Mouse (Mus musculus): ENCODE results near the gene Rnf186. TPM values are rescaled to one million over a fixed set of nuclear protein-coding genes. Genes with fewer than 3 reads are reported as not detected.

Rnf186 gene
- polyA plus RNA-seq, 1 experiment from 2014 or later, result not detected

- H3K27ac ChIP-seq (replicated peaks; ENCODE audit: low read depth, low read length), result no peak overlapping the region
- no peaks in the 10 kb centered on the region for H3K4me1 ChIP-seq (ENCODE audit: control insufficient read depth, insufficient read depth, low read length)
- no peaks in the 10 kb centered on the region for H3K9me3 ChIP-seq (replicated peaks; ENCODE audit: control insufficient read depth, low read length)
- no peak overlapping the region for H3K4me3 ChIP-seq (ENCODE audit: low read depth, low read length)
- H3K36me3 ChIP-seq (replicated peaks; ENCODE audit: control insufficient read depth, insufficient read depth, low read depth, low read length), result no peaks in the 10 kb centered on the region
- no peak overlapping the region for H3K9ac ChIP-seq (replicated peaks; ENCODE audit: low read length)
- H3K27me3 ChIP-seq (ENCODE audit: control insufficient read depth, insufficient read depth, low read length), result no peaks in the 10 kb centered on the region
- ATAC-seq (replicated peaks; ENCODE audit: insufficient number of reproducible peaks, low FRiP score, low TSS enrichment, low read depth), result no peak
- 64% methylated on average over 7 of the region's 7 CpGs for WGBS
- no peak for DNase-seq (ENCODE audit: low spot score)
- H3K4me2 ChIP-seq (ENCODE audit: low read depth, low read length), result no peak overlapping the region
Observed at GRCm38 (mm10) chr4:138959926-138960325, 7.0 kb upstream of the Rnf186 start.

GRCm38 (mm10) chr4:138962719-138963118, 4.2 kb upstream of the Rnf186 start:
- H3K27ac ChIP-seq (replicated peaks; ENCODE audit: low read depth, low read length), result no peak overlapping the region
- no peak overlapping the region for H3K4me3 ChIP-seq (ENCODE audit: low read depth, low read length)
- H3K27me3 ChIP-seq (ENCODE audit: control insufficient read depth, insufficient read depth, low read length), result no peaks in the 10 kb centered on the region
- H3K4me2 ChIP-seq (ENCODE audit: low read depth, low read length), result no peak overlapping the region
- H3K4me1 ChIP-seq (ENCODE audit: control insufficient read depth, insufficient read depth, low read length), result no peaks in the 10 kb centered on the region
- 87% methylated on average over 5 of the region's 5 CpGs for WGBS
- no peak overlapping the region for H3K9ac ChIP-seq (replicated peaks; ENCODE audit: low read length)
- no peaks in the 10 kb centered on the region for H3K9me3 ChIP-seq (replicated peaks; ENCODE audit: control insufficient read depth, low read length)
- ATAC-seq (replicated peaks; ENCODE audit: insufficient number of reproducible peaks, low FRiP score, low TSS enrichment, low read depth) (no peak), DNase-seq (ENCODE audit: low spot score) (no peak)
- H3K36me3 ChIP-seq (replicated peaks; ENCODE audit: control insufficient read depth, insufficient read depth, low read depth, low read length), result no peaks in the 10 kb centered on the region

- Histone ChIP-seq H3K9me3 (replicated peaks; ENCODE audit: control insufficient read depth, low read length) (no peaks in the 10 kb centered on the region), H3K27me3 (ENCODE audit: control insufficient read depth, insufficient read depth, low read length) (no peaks in the 10 kb centered on the region), H3K36me3 (replicated peaks; ENCODE audit: control insufficient read depth, insufficient read depth, low read depth, low read length) (no peaks in the 10 kb centered on the region), H3K9ac (replicated peaks; ENCODE audit: low read length) (no peak overlapping the region), H3K4me1 (ENCODE audit: control insufficient read depth, insufficient read depth, low read length) (no peaks in the 10 kb centered on the region), H3K4me3 (ENCODE audit: low read depth, low read length) (no peak overlapping the region), H3K27ac (replicated peaks; ENCODE audit: low read depth, low read length) (no peak overlapping the region), H3K4me2 (ENCODE audit: low read depth, low read length) (no peak overlapping the region)
- no peak for DNase-seq (ENCODE audit: low spot score)
- WGBS, result 85% methylated on average over 5 of the region's 5 CpGs
- no peak for ATAC-seq (replicated peaks; ENCODE audit: insufficient number of reproducible peaks, low FRiP score, low TSS enrichment, low read depth)
Observed at GRCm38 (mm10) chr4:138965871-138966270, 1.0 kb upstream of the Rnf186 start.

DNA sequence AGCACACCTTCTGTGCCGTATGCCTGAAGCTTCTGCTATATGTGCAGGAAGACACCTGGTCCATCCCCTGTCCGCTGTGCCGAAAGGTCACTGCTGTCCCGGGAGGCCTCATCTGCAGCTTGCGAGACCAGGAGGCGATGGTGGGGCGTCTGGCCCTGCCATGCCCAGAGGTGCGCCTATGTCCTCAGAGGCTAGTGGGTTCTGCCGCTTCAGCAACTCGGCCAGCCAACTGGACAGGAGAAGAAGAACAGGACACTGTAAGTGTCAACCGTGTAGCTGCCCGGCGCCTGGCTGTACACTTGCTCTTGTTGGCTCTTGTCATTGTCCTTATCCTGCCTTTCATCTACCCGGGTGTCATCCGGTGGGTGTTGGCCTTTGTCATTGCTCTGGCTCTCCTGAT, 573 bp downstream of the Rnf186 start:
- H3K9me3 ChIP-seq (replicated peaks; ENCODE audit: control insufficient read depth, low read length), result no peaks in the 10 kb centered on the region

DNA sequence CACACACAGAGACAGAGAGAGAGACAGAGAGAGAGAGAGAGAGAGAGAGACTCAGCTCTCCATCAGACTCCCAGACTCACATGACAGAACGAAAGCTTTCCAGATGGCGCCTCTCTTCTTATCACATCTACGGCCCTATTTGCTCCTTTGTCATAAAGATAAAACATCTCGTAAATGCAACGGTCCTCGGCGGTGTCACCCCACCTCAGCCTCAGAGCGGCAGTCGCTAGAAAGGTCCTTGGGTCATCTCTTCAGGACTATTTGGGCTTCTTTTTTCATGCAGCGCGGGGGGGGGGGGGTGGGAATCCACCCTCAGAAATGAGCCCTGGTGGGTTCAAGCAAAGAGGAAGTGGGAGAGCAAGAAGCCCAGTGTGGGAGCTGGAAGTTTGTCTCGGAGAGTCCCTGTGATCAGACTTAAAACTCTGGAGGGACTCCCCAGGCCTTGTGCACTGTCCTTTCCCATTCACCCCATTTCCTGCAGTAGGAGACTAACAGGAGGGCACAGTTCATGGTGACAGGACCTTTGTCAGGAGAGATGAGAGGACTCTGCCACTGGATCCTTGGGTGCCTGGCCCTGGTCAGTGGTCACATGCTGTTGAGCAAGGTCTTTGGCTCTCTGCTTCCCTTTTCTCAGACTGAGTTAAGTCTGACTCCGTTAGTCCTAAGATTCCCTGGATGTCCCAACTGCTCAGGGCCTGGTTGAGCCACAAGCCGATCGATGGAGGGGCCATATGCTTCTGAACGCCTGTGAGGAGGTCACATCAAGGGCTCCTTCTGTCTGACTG, 2.1 kb downstream of the Rnf186 start:
- no peak for ATAC-seq (replicated peaks; ENCODE audit: insufficient number of reproducible peaks, low FRiP score, low TSS enrichment, low read depth)
- Histone ChIP-seq H3K9ac (replicated peaks; ENCODE audit: low read length) (no peak overlapping the region), H3K27ac (replicated peaks; ENCODE audit: low read depth, low read length) (no peak overlapping the region), H3K4me2 (ENCODE audit: low read depth, low read length) (no peak overlapping the region), H3K36me3 (replicated peaks; ENCODE audit: control insufficient read depth, insufficient read depth, low read depth, low read length) (no peaks in the 10 kb centered on the region), H3K4me3 (ENCODE audit: low read depth, low read length) (no peak overlapping the region), H3K27me3 (ENCODE audit: control insufficient read depth, insufficient read depth, low read length) (no peaks in the 10 kb centered on the region), H3K4me1 (ENCODE audit: control insufficient read depth, insufficient read depth, low read length) (no peaks in the 10 kb centered on the region; the same call in 1 of the 2 replicates), H3K9me3 (replicated peaks; ENCODE audit: control insufficient read depth, low read length) (no peaks in the 10 kb centered on the region)
- DNase-seq (ENCODE audit: low spot score), result no peak
- 78% methylated on average over 16 of the region's 16 CpGs for WGBS

More for the DNA sequence above, 573 bp downstream of the Rnf186 start:
- WGBS, result 87% methylated on average over 15 of the region's 15 CpGs
- Histone ChIP-seq H3K4me2 (ENCODE audit: low read depth, low read length) (no peak overlapping the region), H3K36me3 (replicated peaks; ENCODE audit: control insufficient read depth, insufficient read depth, low read depth, low read length) (no peaks in the 10 kb centered on the region), H3K4me1 (ENCODE audit: control insufficient read depth, insufficient read depth, low read length) (no peaks in the 10 kb centered on the region), H3K4me3 (ENCODE audit: low read depth, low read length) (no peak overlapping the region), H3K27ac (replicated peaks; ENCODE audit: low read depth, low read length) (no peak overlapping the region), H3K27me3 (ENCODE audit: control insufficient read depth, insufficient read depth, low read length) (no peaks in the 10 kb centered on the region), H3K9ac (replicated peaks; ENCODE audit: low read length) (no peak overlapping the region)
- ATAC-seq (replicated peaks; ENCODE audit: insufficient number of reproducible peaks, low FRiP score, low TSS enrichment, low read depth) (no peak), DNase-seq (ENCODE audit: low spot score) (no peak)

- Histone ChIP-seq H3K36me3 (replicated peaks; ENCODE audit: control insufficient read depth, insufficient read depth, low read depth, low read length) (no peaks in the 10 kb centered on the region), H3K4me2 (ENCODE audit: low read depth, low read length) (no peak overlapping the region), H3K4me3 (ENCODE audit: low read depth, low read length) (no peak overlapping the region), H3K27me3 (ENCODE audit: control insufficient read depth, insufficient read depth, low read length) (no peaks in the 10 kb centered on the region), H3K9me3 (replicated peaks; ENCODE audit: control insufficient read depth, low read length) (no peaks in the 10 kb centered on the region), H3K27ac (replicated peaks; ENCODE audit: low read depth, low read length) (no peak overlapping the region), H3K4me1 (ENCODE audit: control insufficient read depth, insufficient read depth, low read length) (no peaks in the 10 kb centered on the region; the same call in 1 of the 2 replicates), H3K9ac (replicated peaks; ENCODE audit: low read length) (no peak overlapping the region)
- ATAC-seq (replicated peaks; ENCODE audit: insufficient number of reproducible peaks, low FRiP score, low TSS enrichment, low read depth), result no peak
- DNase-seq (ENCODE audit: low spot score), result no peak
- WGBS, result 68% methylated on average over 9 of the region's 9 CpGs
Observed at GRCm38 (mm10) chr4:138969736-138970135, 2.8 kb downstream of the Rnf186 start.

- Histone ChIP-seq H3K4me1 (ENCODE audit: control insufficient read depth, insufficient read depth, low read length) (no peaks in the 10 kb centered on the region; the same call in 1 of the 2 replicates), H3K9me3 (replicated peaks; ENCODE audit: control insufficient read depth, low read length) (no peaks in the 10 kb centered on the region), H3K27ac (replicated peaks; ENCODE audit: low read depth, low read length) (no peak overlapping the region), H3K36me3 (replicated peaks; ENCODE audit: control insufficient read depth, insufficient read depth, low read depth, low read length) (no peaks in the 10 kb centered on the region), H3K4me2 (ENCODE audit: low read depth, low read length) (no peak overlapping the region), H3K27me3 (ENCODE audit: control insufficient read depth, insufficient read depth, low read length) (no peaks in the 10 kb centered on the region), H3K9ac (replicated peaks; ENCODE audit: low read length) (no peak overlapping the region), H3K4me3 (ENCODE audit: low read depth, low read length) (no peak overlapping the region)
- DNase-seq (ENCODE audit: low spot score), result no peak
- WGBS, result 89% methylated on average over 6 of the region's 6 CpGs
- ATAC-seq (replicated peaks; ENCODE audit: insufficient number of reproducible peaks, low FRiP score, low TSS enrichment, low read depth), result no peak
Observed at GRCm38 (mm10) chr4:138971371-138971770, 4.5 kb downstream of the Rnf186 start.

GRCm38 (mm10) chr4:138972139-138972826, 5.4 kb downstream of the Rnf186 start:
- Histone ChIP-seq H3K27me3 (ENCODE audit: control insufficient read depth, insufficient read depth, low read length) (no peaks in the 10 kb centered on the region), H3K27ac (replicated peaks; ENCODE audit: low read depth, low read length) (no peak overlapping the region), H3K4me3 (ENCODE audit: low read depth, low read length) (peak overlapping the region; percentile 60), H3K9ac (replicated peaks; ENCODE audit: low read length) (peak overlapping the region; percentile 86), H3K4me1 (ENCODE audit: control insufficient read depth, insufficient read depth, low read length) (no peaks in the 10 kb centered on the region; the same call in 1 of the 2 replicates), H3K4me2 (ENCODE audit: low read depth, low read length) (peak overlapping the region; percentile 97), H3K36me3 (replicated peaks; ENCODE audit: control insufficient read depth, insufficient read depth, low read depth, low read length) (no peaks in the 10 kb centered on the region), H3K9me3 (replicated peaks; ENCODE audit: control insufficient read depth, low read length) (no peaks in the 10 kb centered on the region)
- DNase-seq (ENCODE audit: low spot score) (peak; percentile 71), ATAC-seq (replicated peaks; ENCODE audit: insufficient number of reproducible peaks, low FRiP score, low TSS enrichment, low read depth) (no peak; the same call in 1 of the 2 replicates)
- WGBS, result 21% methylated on average over 20 of the region's 20 CpGs
